Mouse (Mus musculus): ENCODE data around the gene Pxn.
A peak's percentile ranks its signal among the peaks of the same experiment; 100 is the strongest.
"Not testable (repeated sequence)": the region's sequence is repeated elsewhere in the genome, so short reads cannot be mapped to it uniquely, and the experiment has no call there.

The Pxn gene

DNA sequence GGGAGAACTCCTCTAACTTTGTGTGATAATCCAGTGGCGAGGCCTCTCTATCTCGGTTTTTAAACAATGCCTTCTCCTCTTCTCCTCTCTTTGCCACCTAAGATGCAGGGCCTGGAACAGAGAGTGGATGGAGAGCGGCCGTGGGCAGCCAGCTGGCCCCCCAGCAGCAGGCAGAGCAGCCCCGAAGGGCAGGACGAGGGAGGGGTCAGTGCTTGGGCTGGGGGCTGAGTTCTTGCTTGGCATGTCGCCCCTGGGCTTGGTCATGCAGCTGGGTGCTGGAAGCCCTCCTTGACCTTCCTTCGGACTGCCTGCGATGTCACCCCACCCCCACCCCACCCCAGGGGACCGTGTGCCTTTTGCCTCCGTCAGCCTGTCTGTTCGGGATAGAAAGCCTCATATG is 44.9 kb downstream of the Pxn start:
- DNase-seq (ENCODE audit: low read depth, low spot score) = no peak

- DNase-seq (ENCODE audit: low read depth, low spot score) = no peak
These were observed 45.3 kb downstream of the Pxn start for GRCm38 (mm10) chr5:115551799-115552198.

- no peak for DNase-seq (ENCODE audit: low read depth, low spot score)
These were observed 47.4 kb downstream of the Pxn start for GRCm38 (mm10) chr5:115553801-115554420.

DNA sequence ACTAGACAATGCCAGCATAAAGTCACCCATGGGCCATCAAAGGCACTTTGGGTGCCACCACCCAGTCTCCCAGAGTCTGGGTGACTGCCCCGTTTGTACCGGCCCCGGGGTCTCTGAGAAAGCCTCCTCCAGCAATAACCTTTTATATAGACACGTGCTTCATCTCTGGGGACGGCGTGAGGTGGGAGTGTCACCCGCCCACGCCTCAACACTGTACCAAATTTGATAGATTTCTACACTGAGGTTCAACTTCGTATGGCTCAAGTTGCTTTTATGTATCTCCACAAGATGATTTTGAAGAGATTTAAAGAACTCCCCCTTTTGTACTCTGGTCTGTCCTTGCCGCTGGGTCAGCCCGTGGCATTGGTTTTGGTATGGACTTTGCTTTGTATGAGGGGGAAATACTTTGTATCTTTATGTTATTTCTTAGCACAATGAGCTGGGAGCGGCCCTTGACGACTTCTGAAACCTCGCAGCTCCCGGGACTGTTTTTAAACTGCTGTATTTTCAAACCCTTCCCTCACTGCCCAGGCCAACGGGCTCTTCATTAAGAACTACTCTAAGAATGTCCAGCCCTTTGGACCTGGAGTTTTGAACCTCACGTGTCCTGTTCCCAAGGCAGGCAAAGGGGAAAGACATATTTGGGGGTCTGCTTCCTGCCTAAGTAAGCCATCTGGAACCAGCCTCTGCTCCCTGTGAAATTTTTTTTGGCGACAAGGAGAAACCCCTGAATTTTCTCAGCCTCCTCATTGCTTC is 48.2 kb downstream of the Pxn start:
- no peak for DNase-seq (ENCODE audit: low read depth, low spot score)

GRCm38 (mm10) chr5:115556217-115556616 is 49.7 kb downstream of the Pxn start:
- DNase-seq (ENCODE audit: low read depth, low spot score) = peak; percentile 91

GRCm38 (mm10) chr5:115558182-115558794 is 51.8 kb downstream of the Pxn start:
- no peak for DNase-seq (ENCODE audit: low read depth, low spot score)

- DNase-seq (ENCODE audit: low read depth, low spot score) = peak; percentile 99
These were observed 53.0 kb downstream of the Pxn start, which contains the start of gene Rplp0 for GRCm38 (mm10) chr5:115559237-115560101. Gene Rplp0, plus strand, starts transcription at chr5:115559467.

- no peak for DNase-seq (ENCODE audit: low read depth, low spot score)
These were observed 53.9 kb downstream of the Pxn start for GRCm38 (mm10) chr5:115560336-115560905.

- DNase-seq (ENCODE audit: low read depth, low spot score) = no peak
These were observed 57.5 kb downstream of the Pxn start for GRCm38 (mm10) chr5:115563771-115564585.

GRCm38 (mm10) chr5:115564737-115565393 is 58.4 kb downstream of the Pxn start, which contains the start of gene Gcn1l1:
Gene Gcn1l1, plus strand, starts transcription at chr5:115565254.
- peak; percentile 73 for DNase-seq (ENCODE audit: low read depth, low spot score)

- DNase-seq (ENCODE audit: low read depth, low spot score) = no peak
These were observed 58.9 kb downstream of the Pxn start for GRCm38 (mm10) chr5:115565403-115565802.

DNA sequence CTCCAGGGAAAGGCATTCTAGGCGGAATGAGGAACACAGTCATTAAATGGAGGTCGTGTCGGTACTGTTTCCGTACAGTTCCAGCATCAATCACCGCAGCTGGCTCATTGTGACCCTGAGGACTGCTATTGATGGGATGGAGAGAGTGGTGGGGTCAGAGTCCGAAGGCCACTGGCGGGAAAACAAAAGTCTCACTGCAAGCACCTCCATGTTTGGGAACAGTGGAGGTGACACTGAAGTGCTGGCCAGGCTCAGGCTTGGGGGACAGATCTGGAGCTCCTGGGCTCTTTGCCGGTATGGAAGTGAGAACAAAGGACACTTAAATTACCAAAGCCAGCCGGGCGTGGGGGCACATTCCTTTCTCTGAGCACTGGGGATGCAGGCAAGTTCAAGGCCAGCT is 62.2 kb downstream of the Pxn start:
- DNase-seq (ENCODE audit: low read depth, low spot score) = no peak

DNA sequence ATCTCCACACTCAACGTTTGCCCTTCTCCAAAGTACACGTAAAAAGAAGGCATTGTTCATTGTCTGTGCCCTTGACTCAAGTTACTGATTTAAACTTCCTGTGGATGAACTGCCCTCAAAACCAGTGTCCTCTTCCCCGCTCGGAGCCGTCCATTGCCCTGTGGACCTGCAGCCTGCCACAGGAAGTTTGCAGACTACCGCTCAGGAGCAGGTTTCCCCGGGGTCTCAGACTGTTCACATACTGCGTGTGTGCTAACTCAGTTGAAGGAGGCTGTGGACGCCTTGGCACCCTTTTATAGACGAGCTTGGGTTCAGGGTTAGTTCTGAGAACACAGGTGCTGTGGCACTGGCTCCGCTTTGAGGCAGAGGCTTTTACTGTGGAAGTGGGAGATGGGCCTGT is 62.8 kb downstream of the Pxn start:
- DNase-seq (ENCODE audit: low read depth, low spot score) = no peak

GRCm38 (mm10) chr5:115569721-115570120 is 63.2 kb downstream of the Pxn start:
- no peak for DNase-seq (ENCODE audit: low read depth, low spot score)

DNA sequence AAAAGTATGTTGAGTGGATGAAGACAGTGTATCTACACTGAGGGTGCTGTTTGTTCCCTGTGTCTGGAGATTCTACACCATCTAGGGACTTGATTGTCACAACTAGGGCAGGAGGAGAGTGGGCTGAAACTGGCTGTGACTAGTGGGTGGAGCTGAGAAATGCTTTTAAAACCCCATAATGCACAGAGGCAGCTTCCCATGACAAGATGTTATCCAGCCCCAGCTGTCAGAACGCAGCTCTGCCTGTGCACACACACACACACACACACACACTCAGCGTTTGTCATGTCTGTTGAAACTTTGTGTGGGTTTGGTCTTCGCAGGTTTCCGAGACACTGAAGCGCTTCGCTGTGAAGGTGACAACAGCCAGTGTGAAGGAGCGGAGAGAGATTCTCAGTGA is 64.6 kb downstream of the Pxn start:
- DNase-seq (ENCODE audit: low read depth, low spot score) = no peak

DNA sequence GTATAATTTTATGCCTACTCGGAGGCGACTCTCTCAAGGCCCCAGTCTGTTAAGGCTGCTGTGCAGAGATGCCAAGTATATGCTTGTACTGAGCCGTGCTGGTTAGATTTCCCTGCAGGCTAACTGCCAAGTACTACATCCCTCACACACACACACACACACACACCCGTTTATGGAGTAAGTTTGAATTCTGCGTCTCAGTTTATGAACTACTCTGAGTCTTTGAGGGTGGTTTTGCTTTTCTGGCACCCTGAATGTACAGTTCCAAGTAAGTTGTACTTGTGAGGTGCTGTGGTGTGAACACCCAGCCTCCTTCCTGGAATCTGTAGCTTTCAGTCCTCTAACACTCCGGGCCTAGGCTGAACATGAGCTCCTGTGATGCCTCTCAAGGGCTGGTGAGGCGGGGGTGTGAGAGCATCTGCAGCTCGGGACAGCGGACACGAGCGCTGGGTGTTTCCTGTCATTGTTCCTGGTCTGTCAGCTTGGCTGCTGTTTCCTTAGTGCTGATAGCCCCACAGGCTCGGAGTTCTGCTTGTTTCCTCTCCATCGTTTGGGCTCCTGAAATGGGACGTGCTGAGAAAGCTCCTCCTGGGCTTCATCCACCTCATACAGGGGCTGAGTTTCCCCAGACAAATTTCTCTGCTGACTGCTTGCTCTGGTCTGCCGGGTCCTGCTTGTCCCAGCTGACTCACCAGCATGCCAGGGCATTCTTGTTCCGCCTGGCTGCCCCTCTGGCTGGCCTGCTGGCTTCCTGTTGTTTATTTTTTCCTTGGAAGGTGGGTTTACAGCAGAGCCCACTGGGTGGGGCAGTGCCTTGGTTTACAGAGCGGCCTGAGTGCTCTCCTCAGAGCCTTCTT is 66.4 kb downstream of the Pxn start:
- DNase-seq (ENCODE audit: low read depth, low spot score) = no peak

DNA sequence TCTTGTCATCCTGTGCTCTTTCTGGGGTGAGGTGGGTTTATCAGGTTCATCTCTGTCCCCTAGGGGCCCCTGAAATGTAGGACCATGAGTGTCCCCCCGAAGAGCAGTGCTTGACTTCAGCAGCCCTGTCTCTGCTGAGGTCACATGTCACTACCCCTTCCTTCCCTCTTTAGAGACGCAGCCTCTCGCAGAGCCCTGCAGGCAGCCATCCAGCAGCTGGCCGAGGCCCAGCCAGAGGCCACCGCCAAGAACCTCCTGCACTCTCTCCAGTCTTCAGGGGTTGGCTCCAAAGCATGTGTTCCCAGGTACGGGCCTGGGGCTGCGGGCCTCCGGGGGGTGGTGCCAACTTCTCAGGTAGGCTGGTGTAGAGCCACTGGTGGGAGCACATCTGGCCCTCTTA is 68.5 kb downstream of the Pxn start:
- no peak for DNase-seq (ENCODE audit: low read depth, low spot score)

GRCm38 (mm10) chr5:115577686-115578085 is 71.2 kb downstream of the Pxn start:
- DNase-seq (ENCODE audit: low read depth, low spot score) = not testable (repeated sequence)

- DNase-seq (ENCODE audit: low read depth, low spot score) = no peak
These were observed 72.4 kb downstream of the Pxn start for GRCm38 (mm10) chr5:115578922-115579321.

Measured in mesoderm, embryonic 11.5 days (tissue).